Mouse (Mus musculus): ENCODE measurements around the gene Esrrb. TPM values are rescaled to one million over a fixed set of nuclear protein-coding genes. Genes with fewer than 3 reads are reported as not detected.

Gene Esrrb
- polyA plus RNA-seq, 1 experiment from 2014 or later = 2.2 TPM

DNA sequence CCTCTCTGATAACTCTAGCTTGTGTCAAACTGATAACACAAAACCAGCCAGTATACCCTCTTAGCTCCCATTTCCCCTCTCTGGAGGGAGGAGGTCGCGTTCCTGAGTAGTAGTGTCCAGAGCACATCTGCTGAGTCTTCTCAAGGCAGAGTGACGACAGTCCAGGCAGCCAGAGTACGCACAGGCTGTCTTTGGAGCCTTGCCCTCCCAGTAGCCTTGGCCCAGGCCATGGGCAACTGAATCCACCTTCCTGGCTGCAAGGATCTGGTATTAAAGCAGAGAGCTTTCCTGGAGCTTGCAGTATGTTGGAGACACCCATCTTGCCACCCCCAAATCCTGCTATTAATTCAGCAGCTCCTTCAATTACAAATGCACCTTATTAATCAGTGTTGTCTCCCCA is 152.7 kb downstream of the Esrrb start:
- Histone ChIP-seq H3K36me3 (ENCODE audit: control insufficient read depth, insufficient read depth) (peaks cover 4% of the 10 kb centered on the region; the same call in 1 of the 2 replicates), H3K27ac (ENCODE audit: low read length) (no peak overlapping the region), H3K4me1 (ENCODE audit: control insufficient read depth, insufficient read depth, low read length) (no peaks in the 10 kb centered on the region), H3K9ac (ENCODE audit: low read length) (no peak overlapping the region), H3K4me3 (ENCODE audit: low read length) (no peak overlapping the region), H3K9me3 (replicated peaks; ENCODE audit: control insufficient read depth, low read length) (peaks cover 5% of the 10 kb centered on the region), H3K4me2 (ENCODE audit: low read depth, low read length) (no peak overlapping the region), H3K27me3 (ENCODE audit: control insufficient read depth, insufficient read depth, low read length) (no peaks in the 10 kb centered on the region)
- 55% methylated on average over 4 of the region's 4 CpGs for WGBS
- no peak for ATAC-seq (replicated peaks; ENCODE audit: extremely low read depth, insufficient read depth, low FRiP score)

DNA sequence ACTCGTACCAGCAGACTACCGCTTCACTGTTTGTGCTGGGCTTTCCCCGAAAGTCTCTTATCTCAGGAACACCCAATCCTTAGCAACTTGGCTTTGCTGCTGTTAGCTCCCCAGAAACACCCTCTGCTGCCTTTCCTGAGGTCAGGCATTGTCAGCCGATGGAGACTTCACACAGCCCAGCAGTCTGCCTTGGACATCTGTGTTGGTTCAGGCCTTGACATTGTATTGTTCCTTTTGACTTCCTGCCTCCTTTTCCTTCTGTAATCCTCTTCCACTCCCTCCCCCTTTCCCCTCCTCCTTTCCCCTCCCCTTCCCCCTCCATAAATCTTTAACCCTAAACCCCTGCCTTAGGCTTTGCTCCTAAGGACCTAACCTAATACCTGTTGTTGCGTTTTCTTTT is 155.7 kb downstream of the Esrrb start:
- no peak overlapping the region for H3K4me3 ChIP-seq (ENCODE audit: low read length)
- H3K9me3 ChIP-seq (replicated peaks; ENCODE audit: control insufficient read depth, low read length) = peaks cover 5% of the 10 kb centered on the region
- H3K36me3 ChIP-seq (ENCODE audit: control insufficient read depth, insufficient read depth) = peaks cover 4% of the 10 kb centered on the region; the same call in 1 of the 2 replicates
- 0 out of 2 replicates have a peak, but pooled peaks cover 3% of the 10 kb centered on the region for H3K4me1 ChIP-seq (ENCODE audit: control insufficient read depth, insufficient read depth, low read length)
- no peak overlapping the region for H3K4me2 ChIP-seq (ENCODE audit: low read depth, low read length)
- no peak for ATAC-seq (replicated peaks; ENCODE audit: extremely low read depth, insufficient read depth, low FRiP score)
- no peak overlapping the region for H3K9ac ChIP-seq (ENCODE audit: low read length)
- 65% methylated on average over 5 of the region's 5 CpGs for WGBS
- no peaks in the 10 kb centered on the region for H3K27me3 ChIP-seq (ENCODE audit: control insufficient read depth, insufficient read depth, low read length)
- H3K27ac ChIP-seq (ENCODE audit: low read length) = no peak overlapping the region

DNA sequence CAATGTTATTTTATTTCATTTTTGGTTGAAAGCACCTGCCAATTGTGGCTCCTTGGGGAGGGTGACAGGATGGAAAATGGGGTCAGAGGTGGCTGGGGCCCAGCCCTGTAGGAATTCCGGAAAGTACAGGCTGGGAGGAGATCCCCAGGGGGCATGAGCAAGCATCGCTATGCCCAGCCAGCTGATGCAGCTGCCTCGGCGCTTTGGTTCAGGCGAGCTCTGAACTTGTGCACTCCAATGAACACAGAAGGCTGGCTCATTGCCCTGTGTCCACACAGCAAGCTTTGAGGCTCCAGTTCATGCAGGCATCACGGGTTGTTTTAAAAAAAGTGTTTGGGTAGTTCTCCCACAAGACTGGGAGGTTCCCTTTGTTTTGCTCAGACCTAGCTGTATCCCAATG is 156.8 kb downstream of the Esrrb start:
- Histone ChIP-seq H3K4me1 (ENCODE audit: control insufficient read depth, insufficient read depth, low read length) (0 out of 2 replicates have a peak, but pooled peaks cover 3% of the 10 kb centered on the region), H3K27me3 (ENCODE audit: control insufficient read depth, insufficient read depth, low read length) (no peaks in the 10 kb centered on the region), H3K9me3 (replicated peaks; ENCODE audit: control insufficient read depth, low read length) (peaks cover 5% of the 10 kb centered on the region), H3K4me3 (ENCODE audit: low read length) (no peak overlapping the region), H3K36me3 (ENCODE audit: control insufficient read depth, insufficient read depth) (peaks cover 4% of the 10 kb centered on the region; the same call in 1 of the 2 replicates), H3K9ac (ENCODE audit: low read length) (no peak overlapping the region), H3K4me2 (ENCODE audit: low read depth, low read length) (no peak overlapping the region), H3K27ac (ENCODE audit: low read length) (no peak overlapping the region)
- 63% methylated on average over 6 of the region's 6 CpGs for WGBS
- ATAC-seq (replicated peaks; ENCODE audit: extremely low read depth, insufficient read depth, low FRiP score) = no peak

DNA sequence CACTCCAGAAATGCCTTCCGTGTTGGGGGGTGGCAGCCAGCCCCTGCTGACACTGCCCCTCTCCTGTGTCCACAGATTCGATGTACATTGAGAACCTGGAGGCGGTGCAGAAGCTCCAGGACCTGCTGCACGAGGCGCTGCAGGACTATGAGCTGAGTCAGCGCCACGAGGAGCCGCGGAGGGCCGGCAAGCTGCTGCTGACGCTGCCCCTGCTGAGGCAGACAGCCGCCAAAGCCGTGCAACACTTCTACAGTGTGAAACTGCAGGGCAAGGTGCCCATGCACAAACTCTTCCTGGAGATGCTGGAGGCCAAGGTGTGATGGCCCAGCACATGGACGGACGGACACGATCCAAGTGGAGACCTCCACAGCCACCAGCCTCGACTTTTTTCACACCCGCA is 157.8 kb downstream of the Esrrb start:
- WGBS = 23% methylated on average over 18 of the region's 18 CpGs
- H3K36me3 ChIP-seq (ENCODE audit: control insufficient read depth, insufficient read depth) = peaks cover 4% of the 10 kb centered on the region; the same call in 1 of the 2 replicates
- H3K4me3 ChIP-seq (ENCODE audit: low read length) = no peak overlapping the region
- H3K9me3 ChIP-seq (replicated peaks; ENCODE audit: control insufficient read depth, low read length) = peaks cover 5% of the 10 kb centered on the region
- H3K4me1 ChIP-seq (ENCODE audit: control insufficient read depth, insufficient read depth, low read length) = peaks cover 7% of the 10 kb centered on the region
- no peak overlapping the region for H3K4me2 ChIP-seq (ENCODE audit: low read depth, low read length)
- no peaks in the 10 kb centered on the region for H3K27me3 ChIP-seq (ENCODE audit: control insufficient read depth, insufficient read depth, low read length)
- H3K27ac ChIP-seq (ENCODE audit: low read length) = no peak overlapping the region
- H3K9ac ChIP-seq (ENCODE audit: low read length) = no peak overlapping the region
- no peak for ATAC-seq (replicated peaks; ENCODE audit: extremely low read depth, insufficient read depth, low FRiP score)

DNA sequence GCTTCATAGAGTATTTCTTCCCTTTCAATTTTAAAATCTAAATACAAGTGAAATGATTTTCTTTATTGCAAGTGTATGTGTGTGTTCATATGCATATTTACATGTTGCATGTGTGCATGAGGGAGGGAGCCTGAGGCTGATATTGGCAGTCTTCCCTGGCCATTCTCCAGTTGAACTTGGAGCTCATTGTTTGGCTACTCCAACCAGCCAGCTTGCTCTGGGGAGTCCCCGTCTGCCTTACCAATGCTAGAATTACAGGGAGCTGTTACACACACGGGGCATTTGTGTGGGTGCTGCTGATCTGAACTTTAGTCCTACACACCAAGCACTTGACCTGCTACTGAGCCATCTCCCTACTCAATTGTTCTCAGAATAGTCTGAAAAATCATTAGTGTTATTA is 173.4 kb downstream of the Esrrb start:
- Histone ChIP-seq H3K27ac (ENCODE audit: low read length) (no peak overlapping the region), H3K36me3 (ENCODE audit: control insufficient read depth, insufficient read depth) (no peaks in the 10 kb centered on the region), H3K4me2 (ENCODE audit: low read depth, low read length) (no peak overlapping the region), H3K9ac (ENCODE audit: low read length) (no peak overlapping the region), H3K27me3 (ENCODE audit: control insufficient read depth, insufficient read depth, low read length) (no peaks in the 10 kb centered on the region), H3K4me3 (ENCODE audit: low read length) (no peak overlapping the region), H3K4me1 (ENCODE audit: control insufficient read depth, insufficient read depth, low read length) (no peaks in the 10 kb centered on the region), H3K9me3 (replicated peaks; ENCODE audit: control insufficient read depth, low read length) (no peaks in the 10 kb centered on the region)
- ATAC-seq (replicated peaks; ENCODE audit: extremely low read depth, insufficient read depth, low FRiP score) = no peak
- WGBS = 33% methylated on average over 2 of the region's 2 CpGs

DNA sequence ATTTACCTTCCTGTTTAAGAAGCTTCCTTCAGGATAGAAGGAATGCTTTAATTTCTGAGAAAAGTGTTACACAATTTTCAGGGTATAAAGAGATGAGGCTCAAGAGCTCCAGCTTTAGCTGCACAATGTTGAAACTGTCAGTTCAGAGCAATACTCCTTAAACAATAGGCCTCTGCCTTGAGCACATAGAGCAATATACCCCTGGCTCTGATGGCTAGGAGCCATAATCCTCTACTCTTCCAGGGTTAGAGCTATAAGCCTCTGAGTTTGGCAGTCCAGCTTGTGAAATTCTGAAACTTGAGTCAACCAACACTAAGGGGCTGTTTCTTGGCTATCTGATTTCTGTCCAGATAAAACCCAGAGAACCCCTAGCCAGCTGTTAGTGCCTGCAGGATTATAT is 176.9 kb downstream of the Esrrb start:
- no peak overlapping the region for H3K27ac ChIP-seq (ENCODE audit: low read length)
- no peaks in the 10 kb centered on the region for H3K9me3 ChIP-seq (replicated peaks; ENCODE audit: control insufficient read depth, low read length)
- ATAC-seq (replicated peaks; ENCODE audit: extremely low read depth, insufficient read depth, low FRiP score) = no peak
- H3K4me3 ChIP-seq (ENCODE audit: low read length) = no peak overlapping the region
- H3K9ac ChIP-seq (ENCODE audit: low read length) = no peak overlapping the region
- no peak overlapping the region for H3K4me2 ChIP-seq (ENCODE audit: low read depth, low read length)
- no peaks in the 10 kb centered on the region for H3K36me3 ChIP-seq (ENCODE audit: control insufficient read depth, insufficient read depth)
- no peaks in the 10 kb centered on the region for H3K4me1 ChIP-seq (ENCODE audit: control insufficient read depth, insufficient read depth, low read length)
- H3K27me3 ChIP-seq (ENCODE audit: control insufficient read depth, insufficient read depth, low read length) = no peaks in the 10 kb centered on the region

DNA sequence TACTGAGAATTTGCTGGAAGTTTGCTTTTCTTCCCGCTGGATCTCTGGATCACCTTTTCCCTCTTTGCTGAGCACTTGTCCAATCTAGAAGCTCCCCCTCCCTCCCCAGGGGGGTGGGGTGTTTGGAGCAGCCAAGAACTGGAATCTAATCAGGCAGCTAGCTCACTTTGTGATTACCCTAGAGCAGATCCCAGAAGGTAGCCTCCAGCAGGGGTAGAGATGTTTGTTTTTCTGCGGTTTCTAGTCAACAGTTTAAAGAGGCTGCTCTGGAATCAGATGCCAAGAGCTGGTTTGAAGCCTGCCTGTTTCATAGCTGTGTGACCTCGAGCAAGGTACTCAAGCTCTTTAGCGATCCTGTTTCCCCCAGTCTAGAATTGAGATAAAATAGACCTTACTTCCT is 177.8 kb downstream of the Esrrb start:
- WGBS = 40% methylated on average over 4 of the region's 4 CpGs

DNA sequence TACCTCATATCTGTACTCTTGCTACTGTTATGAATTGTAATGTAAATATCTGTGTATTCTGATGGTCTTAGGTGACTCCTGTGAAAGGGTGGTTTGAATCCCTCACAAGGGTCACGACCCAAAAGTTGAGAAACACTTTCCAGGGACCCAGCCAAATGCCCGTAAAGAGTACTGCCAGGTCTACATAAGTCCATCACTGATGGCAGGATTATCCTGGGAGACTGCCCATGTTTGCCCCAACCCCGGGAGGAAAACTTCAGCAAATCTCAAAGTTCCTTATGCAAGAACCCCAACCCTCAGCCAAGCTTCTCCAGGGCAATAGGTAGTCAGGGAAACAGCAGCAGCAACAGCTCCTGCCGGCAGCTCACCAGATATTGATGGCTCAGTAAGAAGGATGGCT is 178.6 kb downstream of the Esrrb start:
- ATAC-seq (replicated peaks; ENCODE audit: extremely low read depth, insufficient read depth, low FRiP score) = no peak
- WGBS = 76% methylated on average over 4 of the region's 4 CpGs
- H3K27ac ChIP-seq (ENCODE audit: low read length) = no peak overlapping the region

More for the DNA sequence above, 177.8 kb downstream of the Esrrb start:
- Histone ChIP-seq H3K36me3 (ENCODE audit: control insufficient read depth, insufficient read depth) (no peaks in the 10 kb centered on the region), H3K27me3 (ENCODE audit: control insufficient read depth, insufficient read depth, low read length) (no peaks in the 10 kb centered on the region), H3K4me2 (ENCODE audit: low read depth, low read length) (no peak overlapping the region), H3K4me1 (ENCODE audit: control insufficient read depth, insufficient read depth, low read length) (no peaks in the 10 kb centered on the region), H3K9me3 (replicated peaks; ENCODE audit: control insufficient read depth, low read length) (no peaks in the 10 kb centered on the region), H3K27ac (ENCODE audit: low read length) (no peak overlapping the region), H3K9ac (ENCODE audit: low read length) (no peak overlapping the region), H3K4me3 (ENCODE audit: low read length) (no peak overlapping the region)
- no peak for ATAC-seq (replicated peaks; ENCODE audit: extremely low read depth, insufficient read depth, low FRiP score)

DNA sequence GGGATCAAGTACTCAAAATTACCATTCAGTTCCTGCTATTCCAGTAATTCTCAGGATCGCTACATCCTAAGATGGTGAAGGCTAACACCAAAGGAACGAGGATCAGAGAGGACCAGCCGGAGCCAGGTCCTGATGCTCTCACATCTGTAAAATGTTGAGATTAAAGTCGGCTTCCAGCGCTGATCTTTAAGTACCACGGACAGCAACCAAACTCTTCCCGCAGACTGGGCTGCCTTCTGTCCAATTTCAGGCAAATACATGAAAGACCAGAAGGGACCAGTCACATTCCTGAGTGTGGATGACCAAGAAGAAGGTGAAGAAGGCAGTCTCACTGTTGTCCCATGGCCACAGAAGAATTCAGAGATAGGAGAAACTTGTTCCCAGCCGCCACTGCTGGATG is 186.9 kb downstream of the Esrrb start:
- Histone ChIP-seq H3K27ac (ENCODE audit: low read length) (no peak overlapping the region), H3K4me1 (ENCODE audit: control insufficient read depth, insufficient read depth, low read length) (no peaks in the 10 kb centered on the region), H3K4me2 (ENCODE audit: low read depth, low read length) (no peak overlapping the region), H3K27me3 (ENCODE audit: control insufficient read depth, insufficient read depth, low read length) (0 out of 2 replicates have a peak, but pooled peaks cover 4% of the 10 kb centered on the region), H3K4me3 (ENCODE audit: low read length) (no peak overlapping the region), H3K9ac (ENCODE audit: low read length) (no peak overlapping the region), H3K36me3 (ENCODE audit: control insufficient read depth, insufficient read depth) (no peaks in the 10 kb centered on the region), H3K9me3 (replicated peaks; ENCODE audit: control insufficient read depth, low read length) (no peaks in the 10 kb centered on the region)
- WGBS = 21% methylated on average over 8 of the region's 8 CpGs
- ATAC-seq (replicated peaks; ENCODE audit: extremely low read depth, insufficient read depth, low FRiP score) = no peak

More for the DNA sequence above, 178.6 kb downstream of the Esrrb start:
- no peaks in the 10 kb centered on the region for H3K9me3 ChIP-seq (replicated peaks; ENCODE audit: control insufficient read depth, low read length)
- no peaks in the 10 kb centered on the region for H3K27me3 ChIP-seq (ENCODE audit: control insufficient read depth, insufficient read depth, low read length)
- no peaks in the 10 kb centered on the region for H3K4me1 ChIP-seq (ENCODE audit: control insufficient read depth, insufficient read depth, low read length)
- H3K4me2 ChIP-seq (ENCODE audit: low read depth, low read length) = no peak overlapping the region
- no peak overlapping the region for H3K4me3 ChIP-seq (ENCODE audit: low read length)
- H3K36me3 ChIP-seq (ENCODE audit: control insufficient read depth, insufficient read depth) = no peaks in the 10 kb centered on the region
- H3K9ac ChIP-seq (ENCODE audit: low read length) = no peak overlapping the region
